Mouse (Mus musculus) MEL (cell line): ENCODE measurements around the gene Ralgapb. TPM values are rescaled to one million over a fixed set of nuclear protein-coding genes. Genes with fewer than 3 reads are reported as not detected.

Experiments used
- DNase-seq: peaks from one replicate; pipeline ENCODE4 v3.0.0; 2011; ENCODE audit warnings: low read depth, low spot score
- H3K27ac ChIP-seq: 2 replicates; pipeline ENCODE4 v1.5.1; 2012; ENCODE audit warnings: low read depth, mild to moderate bottlenecking, control low read depth, low read length, moderate library complexity; ENCODE audit not compliant: control insufficient read depth
- H3K27me3 ChIP-seq, 2 experiments: fragments of 150-350 bp in 1 of 2; sonication (generic) in 1 of 2; 2 replicates each; pipeline ENCODE4 v1.6.1; 2012; ENCODE audit warnings: low read length in 2 of 2, mild to moderate bottlenecking in 2 of 2, improper control_type of control experiment in 1 of 2, moderate library complexity in 1 of 2; ENCODE audit not compliant: insufficient read depth in 2 of 2, control insufficient read depth in 1 of 2
- H3K36me3 ChIP-seq, 2 experiments: 2 replicates each; pipeline ENCODE4 v1.6.1; 2012 to 2014; ENCODE audit warnings: low read length in 2 of 2, improper control_type of control experiment in 1 of 2, inconsistent platforms in 1 of 2, mild to moderate bottlenecking in 1 of 2; ENCODE audit not compliant: insufficient read depth in 2 of 2, control insufficient read depth in 1 of 2
- H3K4me1 ChIP-seq, 2 experiments: fragments of 150-350 bp in 1 of 2; sonication (generic) in 1 of 2; 2 replicates each; pipeline ENCODE4 v1.6.1; 2012; ENCODE audit warnings: low read length in 2 of 2, improper control_type of control experiment in 1 of 2, mild to moderate bottlenecking in 1 of 2; ENCODE audit not compliant: insufficient read depth in 2 of 2, control insufficient read depth in 1 of 2
- H3K4me3 ChIP-seq, 2 experiments: fragments of 150-350 bp in 1 of 2; sonication (generic) in 1 of 2; 2 replicates each; pipeline ENCODE4 v1.5.1; 2012; ENCODE audit warnings: low read depth in 2 of 2, low read length in 2 of 2, mild to moderate bottlenecking in 2 of 2, moderate library complexity in 2 of 2, control low read depth in 1 of 2, improper control_type of control experiment in 1 of 2; ENCODE audit not compliant: control insufficient read depth in 1 of 2, insufficient read depth in 1 of 2
- H3K79me2 ChIP-seq: 2 replicates; pipeline ENCODE4 v1.6.1; 2012; ENCODE audit warnings: mild to moderate bottlenecking, low read length, moderate library complexity; ENCODE audit not compliant: control insufficient read depth, poor library complexity, insufficient read depth
- H3K9ac ChIP-seq: 2 replicates; pipeline ENCODE4 v1.6.1; 2012; ENCODE audit warnings: low read depth, mild to moderate bottlenecking, control low read depth, low read length, moderate library complexity; ENCODE audit not compliant: control insufficient read depth, poor library complexity, severe bottlenecking
- H3K9me3 ChIP-seq: fragments of 150-350 bp; sonication (generic); replicated peaks from 2 replicates; pipeline ENCODE4 v1.6.1; 2012; ENCODE audit warnings: mild to moderate bottlenecking, low read length, improper control_type of control experiment, moderate library complexity; ENCODE audit not compliant: insufficient read depth
- BHLHE40 ChIP-seq: IDR thresholded peaks from 2 replicates; pipeline ENCODE4 v1.6.1; 2012; ENCODE audit warnings: low read depth, mild to moderate bottlenecking, inconsistent platforms, low read length, improper control_type of control experiment, borderline replicate concordance
- CHD2 ChIP-seq: IDR thresholded peaks from 2 replicates; pipeline ENCODE4 v1.6.1; 2011; ENCODE audit warnings: low read length, improper control_type of control experiment
- ELF1 ChIP-seq: IDR thresholded peaks from 2 replicates; pipeline ENCODE4 v1.6.1; 2014; ENCODE audit warnings: low read depth, mild to moderate bottlenecking, inconsistent platforms, low read length, improper control_type of control experiment, moderate library complexity
- GABPA ChIP-seq: IDR thresholded peaks from 2 replicates; pipeline ENCODE4 v1.6.1; 2012; ENCODE audit warnings: low read depth, mild to moderate bottlenecking, inconsistent platforms, low read length, improper control_type of control experiment, moderate library complexity
- GATA1 ChIP-seq: IDR thresholded peaks from 2 replicates; pipeline ENCODE4 v1.6.1; 2011; ENCODE audit warnings: low read depth, low read length, improper control_type of control experiment
- HCFC1 ChIP-seq: IDR thresholded peaks from 2 replicates; pipeline ENCODE4 v1.6.1; 2012; ENCODE audit warnings: low read depth, mild to moderate bottlenecking, inconsistent platforms, low read length, improper control_type of control experiment, moderate library complexity
- MAFK ChIP-seq: IDR thresholded peaks from 2 replicates; pipeline ENCODE4 v1.6.1; 2011; ENCODE audit warnings: low read depth, mild to moderate bottlenecking, low read length, improper control_type of control experiment, borderline replicate concordance
- NELFE ChIP-seq: IDR thresholded peaks from 2 replicates; pipeline ENCODE4 v1.6.1; 2011; ENCODE audit warnings: low read depth, low read length, improper control_type of control experiment
- NRF1 ChIP-seq: IDR thresholded peaks from 2 replicates; pipeline ENCODE4 v1.6.1; 2014; ENCODE audit warnings: low read depth, mild to moderate bottlenecking, inconsistent platforms, low read length, improper control_type of control experiment, moderate library complexity; ENCODE audit not compliant: poor library complexity, insufficient read depth, severe bottlenecking
- TBP ChIP-seq: IDR thresholded peaks from 2 replicates; pipeline ENCODE4 v1.8.0; 2011; ENCODE audit warnings: low read depth, low read length, improper control_type of control experiment
- USF2 ChIP-seq, 2 experiments: IDR thresholded peaks; 2 replicates each; pipeline ENCODE4 v1.6.1; 2011 to 2012; ENCODE audit warnings: improper control_type of control experiment in 2 of 2, low read length in 2 of 2, borderline replicate concordance in 1 of 2, inconsistent platforms in 1 of 2, low read depth in 1 of 2, mild to moderate bottlenecking in 1 of 2; ENCODE audit not compliant: insufficient read depth in 1 of 2
- ZC3H11A ChIP-seq: IDR thresholded peaks from 2 replicates; pipeline ENCODE4 v1.6.1; 2012; ENCODE audit warnings: low read depth, mild to moderate bottlenecking, inconsistent platforms, low read length, improper control_type of control experiment
- ZMIZ1 ChIP-seq: IDR thresholded peaks from 2 replicates; pipeline ENCODE4 v1.6.1; 2012; ENCODE audit warnings: low read depth, mild to moderate bottlenecking, inconsistent platforms, low read length, improper control_type of control experiment, moderate library complexity
- ZNF384 ChIP-seq: IDR thresholded peaks from 2 replicates; pipeline ENCODE4 v1.6.1; 2012; ENCODE audit warnings: low read depth, mild to moderate bottlenecking, inconsistent platforms, low read length, improper control_type of control experiment
- polyA plus RNA-seq, 2 experiments: library from polyadenylated mRNA; stranded (reverse) in 1 of 2; unstranded in 1 of 2; fragments of >175 nt in 1 of 2; fragments of >200 nt in 1 of 2; gene quantifications; 2 replicates each; pipeline versions ENCODE4 v1.2.1 to v1.2.4; 2012; ENCODE audit warnings: low replicate concordance in 2 of 2, low read depth in 1 of 2; ENCODE audit not compliant: insufficient read length in 2 of 2, insufficient read depth in 1 of 2, missing spikeins in 1 of 2
- total RNA-seq: library from RNA; depleted of rRNA; stranded (reverse); fragments of 300-350 nt; gene quantifications from 2 replicates; pipeline ENCODE4 v1.2.3, GENCODE M21; 2012

Gene Ralgapb
- total and polyA plus RNA-seq, 3 experiments = 15.0 to 122 (median 20.7) TPM

DNA sequence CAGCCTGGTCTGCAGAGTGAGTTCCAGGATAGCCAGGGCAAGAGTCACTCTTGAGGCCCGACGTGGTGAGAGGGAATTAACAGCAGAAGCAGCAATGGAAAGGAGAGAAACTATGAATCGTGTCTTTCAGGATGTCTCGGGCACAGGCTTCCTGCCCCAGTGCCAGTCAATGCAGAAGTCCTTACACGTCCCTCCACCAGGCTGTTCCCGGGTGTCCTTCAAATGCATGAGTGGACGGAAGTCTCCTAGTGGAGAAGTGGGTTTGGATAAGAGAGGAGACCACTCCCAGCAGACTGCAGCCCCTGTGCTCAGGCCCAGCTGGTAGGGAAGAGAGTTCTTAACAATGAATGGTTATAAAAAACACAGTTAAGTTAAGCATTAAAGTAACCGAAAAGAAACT is 41.3 kb upstream of the Ralgapb start:
- Histone ChIP-seq H3K9me3 (no peaks in the 10 kb centered on the region), H3K27me3 (no peaks in the 10 kb centered on the region), H3K4me3 (no peak overlapping the region), H3K79me2 (no peaks in the 10 kb centered on the region), H3K4me1 (peaks cover 6 to 11% of the 10 kb centered on the region in 2 experiments; a peak in 3 of 4 replicates), H3K9ac (no peak overlapping the region), H3K27ac (no peak overlapping the region)
- DNase-seq = no peak
- TF ChIP-seq BHLHE40 = no peak
- TF ChIP-seq, all 39 proteins: peak for 0
- peaks cover 0 to 2% of the 10 kb centered on the region in 2 experiments; a peak in 2 of 4 replicates for H3K36me3 ChIP-seq

DNA sequence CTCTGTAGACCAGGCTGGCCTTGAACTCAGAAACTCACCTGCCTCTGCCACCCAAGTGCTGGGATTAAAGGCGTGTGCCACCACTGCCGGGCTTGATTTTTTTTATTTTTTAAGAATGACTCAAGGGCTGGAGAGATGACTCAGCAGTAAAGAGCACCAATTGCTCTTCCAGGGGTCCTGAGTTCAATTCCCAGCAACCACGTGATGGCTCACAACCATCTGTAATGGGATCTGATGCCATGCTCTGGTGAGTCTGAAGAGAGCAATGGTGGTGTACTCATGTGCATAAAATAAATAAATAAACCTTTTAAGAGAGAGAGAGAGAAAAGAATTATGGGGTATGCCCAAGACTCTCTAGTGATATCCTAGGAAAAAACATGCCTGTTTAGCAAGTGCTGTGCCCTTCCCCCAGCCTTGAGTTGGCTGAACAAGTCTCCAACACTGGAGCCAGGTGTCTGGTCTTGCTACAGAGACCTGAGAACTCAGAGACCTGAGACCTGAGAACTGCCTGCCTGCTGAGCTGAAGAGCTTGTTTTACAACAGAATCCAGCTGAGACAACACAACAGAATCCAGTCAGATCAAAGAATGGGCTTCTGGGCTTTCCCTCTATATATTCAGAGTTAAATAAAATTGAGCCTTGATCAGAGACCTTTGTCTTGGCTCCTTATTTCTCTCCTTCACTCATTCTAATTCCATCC is 40.0 kb upstream of the Ralgapb start:
- Histone ChIP-seq H3K4me1 (peaks cover 6 to 13% of the 10 kb centered on the region in 2 experiments; a peak in 3 of 4 replicates), H3K9ac (no peak overlapping the region), H3K36me3 (peaks cover 0 to 2% of the 10 kb centered on the region in 2 experiments; a peak in 2 of 4 replicates), H3K27me3 (no peaks in the 10 kb centered on the region), H3K9me3 (no peaks in the 10 kb centered on the region), H3K79me2 (no peaks in the 10 kb centered on the region), H3K4me3 (no peak overlapping the region), H3K27ac (no peak overlapping the region)
- DNase-seq = no peak
- TF ChIP-seq ZC3H11A = no peak
- no peak for TF ChIP-seq USF2 (IDR thresholded peaks at IDR 0.05; ENCODE audit: borderline replicate concordance in 1 of 2, insufficient read depth in 1 of 2, low read depth in 1 of 2, low read length in 2 of 2)
- TF ChIP-seq MAFK = no peak
- no peak for TF ChIP-seq ZNF384
- TF ChIP-seq NELFE = no peak
- TF ChIP-seq NRF1 = no peak
- no peak for TF ChIP-seq ZMIZ1
- TF ChIP-seq BHLHE40 = no peak
- TF ChIP-seq ELF1 = no peak
- no peak for TF ChIP-seq CHD2
- no peak for TF ChIP-seq HCFC1
- TF ChIP-seq GATA1 = no peak
- TF ChIP-seq GABPA = no peak
- no peak for TF ChIP-seq TBP
